Mouse (Mus musculus) MEL (cell line): ENCODE data around the gene Spred1. TPM values are rescaled to one million over a fixed set of nuclear protein-coding genes. Genes with fewer than 3 reads are reported as not detected.
A peak's percentile ranks its signal among the peaks of the same experiment; 100 is the strongest.

Source experiments
- DNase-seq: peaks from one replicate; pipeline ENCODE4 v3.0.0; 2011; ENCODE audit warnings: low read depth, low spot score
- H3K27ac ChIP-seq: 2 replicates; pipeline ENCODE4 v1.5.1; 2012; ENCODE audit warnings: low read depth, mild to moderate bottlenecking, control low read depth, low read length, moderate library complexity; ENCODE audit not compliant: control insufficient read depth
- H3K27me3 ChIP-seq, 2 experiments: fragments of 150-350 bp in 1 of 2; sonication (generic) in 1 of 2; 2 replicates each; pipeline ENCODE4 v1.6.1; 2012; ENCODE audit warnings: low read length in 2 of 2, mild to moderate bottlenecking in 2 of 2, improper control_type of control experiment in 1 of 2, moderate library complexity in 1 of 2; ENCODE audit not compliant: insufficient read depth in 2 of 2, control insufficient read depth in 1 of 2
- H3K36me3 ChIP-seq, 2 experiments: 2 replicates each; pipeline ENCODE4 v1.6.1; 2012 to 2014; ENCODE audit warnings: low read length in 2 of 2, improper control_type of control experiment in 1 of 2, inconsistent platforms in 1 of 2, mild to moderate bottlenecking in 1 of 2; ENCODE audit not compliant: insufficient read depth in 2 of 2, control insufficient read depth in 1 of 2
- H3K4me1 ChIP-seq, 2 experiments: fragments of 150-350 bp in 1 of 2; sonication (generic) in 1 of 2; 2 replicates each; pipeline ENCODE4 v1.6.1; 2012; ENCODE audit warnings: low read length in 2 of 2, improper control_type of control experiment in 1 of 2, mild to moderate bottlenecking in 1 of 2; ENCODE audit not compliant: insufficient read depth in 2 of 2, control insufficient read depth in 1 of 2
- H3K4me3 ChIP-seq, 2 experiments: fragments of 150-350 bp in 1 of 2; sonication (generic) in 1 of 2; 2 replicates each; pipeline ENCODE4 v1.5.1; 2012; ENCODE audit warnings: low read depth in 2 of 2, low read length in 2 of 2, mild to moderate bottlenecking in 2 of 2, moderate library complexity in 2 of 2, control low read depth in 1 of 2, improper control_type of control experiment in 1 of 2; ENCODE audit not compliant: control insufficient read depth in 1 of 2, insufficient read depth in 1 of 2
- H3K79me2 ChIP-seq: 2 replicates; pipeline ENCODE4 v1.6.1; 2012; ENCODE audit warnings: mild to moderate bottlenecking, low read length, moderate library complexity; ENCODE audit not compliant: control insufficient read depth, poor library complexity, insufficient read depth
- H3K9ac ChIP-seq: 2 replicates; pipeline ENCODE4 v1.6.1; 2012; ENCODE audit warnings: low read depth, mild to moderate bottlenecking, control low read depth, low read length, moderate library complexity; ENCODE audit not compliant: control insufficient read depth, poor library complexity, severe bottlenecking
- H3K9me3 ChIP-seq: fragments of 150-350 bp; sonication (generic); replicated peaks from 2 replicates; pipeline ENCODE4 v1.6.1; 2012; ENCODE audit warnings: mild to moderate bottlenecking, low read length, improper control_type of control experiment, moderate library complexity; ENCODE audit not compliant: insufficient read depth
- CTCF ChIP-seq, 3 experiments: IDR thresholded peaks in 2 of 3; conservative IDR thresholded peaks in 1 of 3; 2 replicates each; pipeline ENCODE4 v1.5.1; 2011 to 2012; ENCODE audit warnings: low read length in 3 of 3, low read depth in 2 of 3, mild to moderate bottlenecking in 2 of 3, improper control_type of control experiment in 1 of 3, inconsistent platforms in 1 of 3, mixed read lengths in 1 of 3, moderate library complexity in 1 of 3; ENCODE audit not compliant: control insufficient read depth in 1 of 3, insufficient read depth in 1 of 3, poor library complexity in 1 of 3, severe bottlenecking in 1 of 3
- E2F4 ChIP-seq: IDR thresholded peaks from 2 replicates; pipeline ENCODE4 v1.6.1; 2011; ENCODE audit warnings: low read depth, low read length, improper control_type of control experiment, borderline replicate concordance
- GATA1 ChIP-seq: IDR thresholded peaks from 2 replicates; pipeline ENCODE4 v1.6.1; 2011; ENCODE audit warnings: low read depth, low read length, improper control_type of control experiment
- HCFC1 ChIP-seq: IDR thresholded peaks from 2 replicates; pipeline ENCODE4 v1.6.1; 2012; ENCODE audit warnings: low read depth, mild to moderate bottlenecking, inconsistent platforms, low read length, improper control_type of control experiment, moderate library complexity
- KAT2A ChIP-seq: conservative IDR thresholded peaks from 2 replicates; pipeline ENCODE4 v1.6.1; 2012; ENCODE audit warnings: low read depth, low read length, improper control_type of control experiment, inconsistent platforms
- MAFK ChIP-seq: IDR thresholded peaks from 2 replicates; pipeline ENCODE4 v1.6.1; 2011; ENCODE audit warnings: low read depth, mild to moderate bottlenecking, low read length, improper control_type of control experiment, borderline replicate concordance
- MEF2A ChIP-seq: IDR thresholded peaks from 2 replicates; pipeline ENCODE4 v1.6.1; 2014; ENCODE audit warnings: low read depth, mild to moderate bottlenecking, inconsistent platforms, low read length, improper control_type of control experiment; ENCODE audit not compliant: poor library complexity, insufficient replicate concordance, severe bottlenecking; ENCODE audit errors: extremely low read depth
- MXI1 ChIP-seq: IDR thresholded peaks from 2 replicates; pipeline ENCODE4 v1.6.1; 2011; ENCODE audit warnings: mild to moderate bottlenecking, low read depth, low read length, improper control_type of control experiment
- NELFE ChIP-seq: IDR thresholded peaks from 2 replicates; pipeline ENCODE4 v1.6.1; 2011; ENCODE audit warnings: low read depth, low read length, improper control_type of control experiment
- POLR2AphosphoS5 ChIP-seq: IDR thresholded peaks from 2 replicates; pipeline ENCODE4 v1.6.1; 2012; ENCODE audit warnings: low read depth, borderline replicate concordance, mild to moderate bottlenecking, inconsistent platforms, low read length, moderate library complexity, mixed read lengths
- RAD21 ChIP-seq: IDR thresholded peaks from 2 replicates; pipeline ENCODE4 v1.6.1; 2011; ENCODE audit warnings: mild to moderate bottlenecking, low read depth, low read length, improper control_type of control experiment
- RCOR1 ChIP-seq: IDR thresholded peaks from 2 replicates; pipeline ENCODE4 v1.6.1; 2012; ENCODE audit warnings: low read depth, mild to moderate bottlenecking, inconsistent platforms, low read length, improper control_type of control experiment
- SIN3A ChIP-seq: IDR thresholded peaks from 2 replicates; pipeline ENCODE4 v1.6.1; 2012; ENCODE audit warnings: low read length, improper control_type of control experiment, inconsistent platforms
- SMC3 ChIP-seq: IDR thresholded peaks from 2 replicates; pipeline ENCODE4 v1.6.1; 2011; ENCODE audit warnings: low read depth, low read length, improper control_type of control experiment
- TAL1 ChIP-seq: IDR thresholded peaks from 2 replicates; pipeline ENCODE4 v1.6.1; 2012; ENCODE audit warnings: mild to moderate bottlenecking, inconsistent platforms, low read length, moderate library complexity, mixed read lengths
- TBP ChIP-seq: IDR thresholded peaks from 2 replicates; pipeline ENCODE4 v1.8.0; 2011; ENCODE audit warnings: low read depth, low read length, improper control_type of control experiment
- TCF12 ChIP-seq: IDR thresholded peaks from 2 replicates; pipeline ENCODE4 v1.6.1; 2014; ENCODE audit warnings: low read depth, mild to moderate bottlenecking, inconsistent platforms, low read length, improper control_type of control experiment, moderate library complexity
- ZC3H11A ChIP-seq: IDR thresholded peaks from 2 replicates; pipeline ENCODE4 v1.6.1; 2012; ENCODE audit warnings: low read depth, mild to moderate bottlenecking, inconsistent platforms, low read length, improper control_type of control experiment
- ZNF384 ChIP-seq: IDR thresholded peaks from 2 replicates; pipeline ENCODE4 v1.6.1; 2012; ENCODE audit warnings: low read depth, mild to moderate bottlenecking, inconsistent platforms, low read length, improper control_type of control experiment
- polyA plus RNA-seq, 2 experiments: library from polyadenylated mRNA; stranded (reverse) in 1 of 2; unstranded in 1 of 2; fragments of >175 nt in 1 of 2; fragments of >200 nt in 1 of 2; gene quantifications; 2 replicates each; pipeline versions ENCODE4 v1.2.1 to v1.2.4; 2012; ENCODE audit warnings: low replicate concordance in 2 of 2, low read depth in 1 of 2; ENCODE audit not compliant: insufficient read length in 2 of 2, insufficient read depth in 1 of 2, missing spikeins in 1 of 2
- total RNA-seq: library from RNA; depleted of rRNA; stranded (reverse); fragments of 300-350 nt; gene quantifications from 2 replicates; pipeline ENCODE4 v1.2.3, GENCODE M21; 2012; rRNA removed

Gene Spred1
- total and polyA plus RNA-seq, 3 experiments, result 14.3 to 19.9 TPM; not detected in 1

DNA sequence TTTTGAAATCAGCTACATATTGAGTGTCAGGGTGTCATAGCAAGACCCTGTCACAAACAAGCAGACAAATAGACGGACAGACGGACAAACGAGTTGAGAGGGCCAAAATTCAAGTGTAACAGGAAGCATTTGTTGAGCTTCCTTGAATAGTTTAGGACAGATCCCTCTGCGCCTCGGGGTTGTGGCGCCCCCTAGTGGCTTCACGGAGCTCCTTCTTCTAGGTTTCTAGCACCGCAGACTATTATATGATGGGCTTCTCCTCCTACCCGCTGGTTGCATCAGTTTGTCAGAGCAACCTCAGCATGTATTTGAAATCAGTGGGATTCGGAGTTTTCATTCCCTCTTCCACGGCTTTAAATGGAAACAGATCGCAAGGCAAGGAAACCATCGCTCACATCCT lies 110.1 kb downstream of the Spred1 start:
- H3K27me3 ChIP-seq, result peaks cover 0 to 3% of the 10 kb centered on the region in 2 experiments; a peak in 3 of 4 replicates
- H3K9ac ChIP-seq, result peak overlapping the region; percentile 40; the same call in 1 of the 2 replicates
- H3K9me3 ChIP-seq, result no peaks in the 10 kb centered on the region
- H3K4me1 ChIP-seq, result no peaks in the 10 kb centered on the region
- peak; percentile 86 for DNase-seq
- H3K79me2 ChIP-seq, result no peaks in the 10 kb centered on the region
- no peak overlapping the region for H3K4me3 ChIP-seq
- no peak overlapping the region for H3K27ac ChIP-seq
- TF ChIP-seq MAFK (no peak), SMC3 (peak; percentile 97), MEF2A (no peak), RCOR1 (no peak), HCFC1 (no peak), TAL1 (no peak), CTCF (IDR thresholded peaks at IDR 0.05 in 2 of 3, conservative IDR thresholded peaks at IDR 0.05 in 1 of 3; ENCODE audit: control insufficient read depth in 1 of 3, insufficient read depth in 1 of 3, low read depth in 2 of 3, low read length in 3 of 3, poor library complexity in 1 of 3, severe bottlenecking in 1 of 3) (peak; percentile 87 to 97 (median 96)), GATA1 (no peak), KAT2A (no peak), SIN3A (no peak), MXI1 (no peak), ZC3H11A (peak; percentile 93), TCF12 (no peak), NELFE (no peak), RAD21 (peak; percentile 97), POLR2AphosphoS5 (no peak), ZNF384 (no peak), E2F4 (no peak), TBP (no peak)
- no peaks in the 10 kb centered on the region for H3K36me3 ChIP-seq

Other genes starting within 250 kb of the Spred1 start
- not detected in 2 replicates for gene Tmco5, start 242.7 kb upstream of the Spred1 start, total RNA-seq
- gene Tmco5, start 242.7 kb upstream of the Spred1 start, polyA plus RNA-seq, result not detected
- 14.3 and 16.4 TPM in 2 replicates for gene Fam98b, start 128.4 kb downstream of the Spred1 start, total RNA-seq
- gene Fam98b, start 128.4 kb downstream of the Spred1 start, polyA plus RNA-seq, result 100 to 1,000 TPM in 1 of 2 experiments, 10 to 100 TPM in 1; 54.9 to 228 TPM
- not detected in 2 replicates for gene Rasgrp1, start 221.6 kb downstream of the Spred1 start, total RNA-seq
- gene Rasgrp1, start 221.6 kb downstream of the Spred1 start, polyA plus RNA-seq, result not detected